Mouse (Mus musculus) thymus, adult 2 months (tissue): ENCODE measurements at regions not wholly inside any gene's neighbourhood (a gene's known extent, or its start where the extent isn't known, plus 50 kb on each side); places are given as distances from the start of the nearest gene placed in this dataset.

Experiments used
- DNase-seq: peaks from one replicate; pipeline ENCODE4 v3.0.0; 2021
- H3K27ac ChIP-seq: fragments of 200-500 bp; 2 replicates; pipeline ENCODE4 v1.5.1; 2012; ENCODE audit warnings: low read length, control low read depth; ENCODE audit not compliant: control insufficient read depth, insufficient read depth
- H3K27me3 ChIP-seq: fragments of 200-500 bp; 2 replicates; pipeline ENCODE4 v1.6.1; 2012; ENCODE audit warnings: mild to moderate bottlenecking, low read length, moderate library complexity, mixed read lengths; ENCODE audit not compliant: control insufficient read depth, insufficient read depth
- H3K36me3 ChIP-seq: fragments of 200-500 bp; 2 replicates; pipeline ENCODE4 v1.6.1; 2012; ENCODE audit warnings: mild to moderate bottlenecking, low read length, moderate library complexity; ENCODE audit not compliant: control insufficient read depth, insufficient read depth
- H3K4me1 ChIP-seq: fragments of 200-500 bp; replicated peaks from 2 replicates; pipeline ENCODE4 v1.6.1; 2012; ENCODE audit warnings: low read length; ENCODE audit not compliant: control insufficient read depth, insufficient read depth
- H3K4me3 ChIP-seq: fragments of 200-500 bp; 2 replicates; pipeline ENCODE4 v1.5.1; 2012; ENCODE audit warnings: mild to moderate bottlenecking, low read length, control low read depth, moderate library complexity; ENCODE audit not compliant: control insufficient read depth, insufficient read depth
- CTCF ChIP-seq: fragments of 200-500 bp; IDR thresholded peaks from 2 replicates; pipeline ENCODE4 v1.5.1; 2012; ENCODE audit warnings: mild to moderate bottlenecking, control low read depth, low read length, moderate library complexity, borderline replicate concordance; ENCODE audit not compliant: control insufficient read depth, poor library complexity, insufficient read depth; ENCODE audit errors: extremely low read depth
- POLR2A ChIP-seq: fragments of 200-500 bp; IDR thresholded peaks from 2 replicates; pipeline ENCODE4 v1.6.1; 2012; ENCODE audit warnings: mild to moderate bottlenecking, low read length, control low read depth, moderate library complexity; ENCODE audit not compliant: control insufficient read depth, poor library complexity, insufficient read depth; ENCODE audit errors: extremely low read depth
- WGBS: fragments of 180-500 bp; shearing (Covaris S2); methylation state at CpG from one replicate; pipeline ENCODE4 v1.1.7; 2018; 5-methylcytosine and 5-hydroxymethylcytosine counted together

- no peak for DNase-seq
- Histone ChIP-seq H3K4me1 (peaks cover 9% of the 10 kb centered on the region; the same call in 1 of the 2 replicates), H3K36me3 (no peaks in the 10 kb centered on the region), H3K27me3 (no peaks in the 10 kb centered on the region), H3K4me3 (no peak overlapping the region), H3K27ac (no peak overlapping the region)
- TF ChIP-seq POLR2A, result no peak
- TF ChIP-seq CTCF, result no peak
- 77% methylated on average over 4 of the region's 4 CpGs for WGBS
Measured at GRCm38 (mm10) chr3:103430131-103430530, 144.9 kb upstream of the Syt6 start.

GRCm38 (mm10) chr3:103432254-103432653 lies 142.8 kb upstream of the Syt6 start:
- WGBS, result 75% methylated on average over 5 of the region's 5 CpGs
- DNase-seq, result peak; percentile 30
- H3K27me3 ChIP-seq, result no peaks in the 10 kb centered on the region

GRCm38 (mm10) chr3:103436902-103437603 lies 138.0 kb upstream of the Syt6 start:
- peaks cover 8% of the 10 kb centered on the region; the same call in 1 of the 2 replicates for H3K4me1 ChIP-seq
- WGBS, result 89% methylated on average over 9 of the region's 9 CpGs
- no peaks in the 10 kb centered on the region for H3K27me3 ChIP-seq
- no peak overlapping the region for H3K27ac ChIP-seq
- TF ChIP-seq CTCF (no peak), POLR2A (no peak)
- no peaks in the 10 kb centered on the region for H3K36me3 ChIP-seq
- H3K4me3 ChIP-seq, result no peak overlapping the region
- no peak for DNase-seq

More at GRCm38 (mm10) chr3:103432254-103432653, 142.8 kb upstream of the Syt6 start:
- no peak overlapping the region for H3K4me3 ChIP-seq
- peaks cover 9% of the 10 kb centered on the region; the same call in 1 of the 2 replicates for H3K4me1 ChIP-seq
- no peak for TF ChIP-seq POLR2A
- no peak for TF ChIP-seq CTCF
- H3K27ac ChIP-seq, result no peak overlapping the region
- no peaks in the 10 kb centered on the region for H3K36me3 ChIP-seq

GRCm38 (mm10) chr3:103438791-103439354 lies 136.2 kb upstream of the Syt6 start:
- Histone ChIP-seq H3K36me3 (no peaks in the 10 kb centered on the region), H3K4me3 (no peak overlapping the region), H3K27ac (no peak overlapping the region), H3K27me3 (no peaks in the 10 kb centered on the region), H3K4me1 (peaks cover 11% of the 10 kb centered on the region)
- peak; percentile 82 for DNase-seq
- TF ChIP-seq POLR2A (no peak), CTCF (peak; percentile 51; the same call in 1 of the 2 replicates)
- WGBS, result 44% methylated on average over 12 of the region's 12 CpGs

GRCm38 (mm10) chr3:103443247-103443646 lies 131.8 kb upstream of the Syt6 start:
- TF ChIP-seq POLR2A, result no peak
- no peak for TF ChIP-seq CTCF

GRCm38 (mm10) chr3:103445852-103446251 lies 129.2 kb upstream of the Syt6 start:
- DNase-seq, result no peak
- 99% methylated on average over 8 of the region's 8 CpGs for WGBS
- Histone ChIP-seq H3K4me3 (no peak overlapping the region), H3K27ac (no peak overlapping the region), H3K27me3 (no peaks in the 10 kb centered on the region), H3K36me3 (no peaks in the 10 kb centered on the region), H3K4me1 (peaks cover 10% of the 10 kb centered on the region)
- TF ChIP-seq POLR2A (no peak), CTCF (no peak)

More at GRCm38 (mm10) chr3:103443247-103443646, 131.8 kb upstream of the Syt6 start:
- Histone ChIP-seq H3K4me1 (peaks cover 11% of the 10 kb centered on the region), H3K4me3 (no peak overlapping the region), H3K36me3 (no peaks in the 10 kb centered on the region), H3K27ac (no peak overlapping the region), H3K27me3 (no peaks in the 10 kb centered on the region)
- 96% methylated on average over 6 of the region's 6 CpGs for WGBS
- no peak for DNase-seq
